20 mouse cellular contexts compared by ENCODE assay signal in the genomic region with DNA sequence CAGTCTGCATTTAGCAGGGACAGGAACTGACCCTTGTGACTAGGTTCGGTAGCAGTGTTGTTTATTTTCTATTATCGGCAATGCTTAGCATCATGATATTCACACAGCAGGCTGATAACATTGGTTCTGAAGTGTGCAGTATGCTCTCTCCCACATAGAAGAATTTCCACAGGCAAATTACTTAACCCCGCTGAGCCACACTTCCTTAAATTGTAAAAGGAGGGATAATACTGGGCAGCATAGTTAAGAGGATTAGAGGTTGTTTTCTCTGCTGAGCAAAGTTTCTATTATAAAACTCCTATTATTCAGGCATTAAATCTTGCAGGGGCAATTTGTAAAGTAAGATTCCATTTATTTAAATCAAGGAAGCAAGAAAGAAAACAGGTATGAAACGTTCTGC.
DNase-seq lines count a peak whose midpoint lies in the region; ATAC-seq lines count a peak whose summit lies in the region.
"Had no signal": no experiment of that assay in that cellular context is flagged by ENCODE, and none has a peak within 500 bp of the region (broad histone marks: within the 10 kb centered on the region; RNA-seq: fewer than 3 reads in every experiment).

No protein-coding gene starts in this region.

- no peak for DNase-seq in forebrain, embryonic 11.5 days (ENCODE audit: low spot score)
- no peak for DNase-seq in forebrain, embryonic 14.5 days (ENCODE audit: low spot score)
- peak; percentile 6 for DNase-seq in retina, postnatal 1 day
- no peak for DNase-seq in retina, embryonic 14.5 days (ENCODE audit: low spot score)
- DNase-seq in cerebellum, postnatal 4 days (ENCODE audit: low spot score in 2 of 2): no peak
- DNase-seq: adrenal gland, postnatal 25 days; cerebellum, adult 2 months; gastrocnemius, postnatal 10 days; heart, adult 18-20 months had no signal

- H3K4me3 ChIP-seq in forebrain, embryonic 11.5 days (ENCODE audit: low read depth, low read length): no peak overlapping the region
- no peak overlapping the region for H3K4me3 ChIP-seq in forebrain, embryonic 14.5 days (ENCODE audit: low read depth, low read length)
- H3K4me3 ChIP-seq in hindbrain, embryonic 16.5 days (ENCODE audit: low read length): no peak overlapping the region
- no peak overlapping the region for H3K4me3 ChIP-seq in hindbrain, embryonic 12.5 days
- H3K4me3 ChIP-seq in midbrain, embryonic 16.5 days (ENCODE audit: low read depth, low read length): no peak overlapping the region
- H3K4me3 ChIP-seq: embryonic facial prominence, embryonic 12.5 days; heart, embryonic 10.5 days; hindbrain, embryonic 10.5 days; hindbrain, embryonic 15.5 days had no signal

- H3K9me3 ChIP-seq in forebrain, embryonic 11.5 days (ENCODE audit: control insufficient read depth, low read length): no peaks in the 10 kb centered on the region
- H3K9me3 ChIP-seq in forebrain, embryonic 14.5 days (replicated peaks; ENCODE audit: control insufficient read depth, low read length): no peaks in the 10 kb centered on the region
- no peaks in the 10 kb centered on the region for H3K9me3 ChIP-seq in hindbrain, embryonic 16.5 days (ENCODE audit: control insufficient read depth, low read length)
- no peaks in the 10 kb centered on the region for H3K9me3 ChIP-seq in hindbrain, embryonic 12.5 days (replicated peaks)
- no peaks in the 10 kb centered on the region for H3K9me3 ChIP-seq in midbrain, embryonic 16.5 days (replicated peaks; ENCODE audit: control insufficient read depth, low read length, poor library complexity, severe bottlenecking)
- H3K9me3 ChIP-seq: embryonic facial prominence, embryonic 12.5 days; heart, embryonic 10.5 days; hindbrain, embryonic 10.5 days; hindbrain, embryonic 15.5 days had no signal

- WGBS in forebrain, embryonic 11.5 days: 17% methylated on average over 4 of the region's 4 CpGs
- WGBS in forebrain, embryonic 14.5 days: 2% methylated on average over 4 of the region's 4 CpGs
- WGBS in hindbrain, embryonic 16.5 days: 45% methylated on average over 4 of the region's 4 CpGs
- WGBS in hindbrain, embryonic 12.5 days: 57% methylated on average over 4 of the region's 4 CpGs
- 9% methylated on average over 4 of the region's 4 CpGs for WGBS in midbrain, embryonic 16.5 days

- peak; percentile 51; the same call in 1 of the 2 replicates for ATAC-seq in forebrain, embryonic 11.5 days (replicated peaks; ENCODE audit: low FRiP score)
- ATAC-seq in forebrain, embryonic 14.5 days: no peak
- ATAC-seq in hindbrain, embryonic 16.5 days: no peak
- no peak for ATAC-seq in hindbrain, embryonic 12.5 days (ENCODE audit: low FRiP score)
- ATAC-seq in midbrain, embryonic 16.5 days: no peak
- ATAC-seq: activated CD4-positive, CD25-positive, alpha-beta regulatory T cell, adult 4 months; inflammation-experienced regulatory T-cells, adult 6 months; intestine, postnatal 0 days; Patski had no signal

- no peaks in the 10 kb centered on the region for H3K4me1 ChIP-seq in forebrain, embryonic 11.5 days (replicated peaks; ENCODE audit: control insufficient read depth, insufficient read depth, low read length)
- H3K4me1 ChIP-seq in forebrain, embryonic 14.5 days (ENCODE audit: control insufficient read depth, insufficient read depth, low read length): no peaks in the 10 kb centered on the region
- H3K4me1 ChIP-seq in hindbrain, embryonic 16.5 days (ENCODE audit: control insufficient read depth, insufficient read depth, low read depth, low read length): no peaks in the 10 kb centered on the region
- H3K4me1 ChIP-seq in hindbrain, embryonic 12.5 days: no peaks in the 10 kb centered on the region
- H3K4me1 ChIP-seq in midbrain, embryonic 16.5 days (ENCODE audit: control insufficient read depth, insufficient read depth, low read length): peaks cover 6% of the 10 kb centered on the region
- H3K4me1 ChIP-seq: embryonic facial prominence, embryonic 12.5 days; heart, embryonic 10.5 days had no signal

- no peak overlapping the region; the same call in 1 of the 2 replicates for H3K4me2 ChIP-seq in forebrain, embryonic 11.5 days (ENCODE audit: low read depth, low read length, severe bottlenecking)
- H3K4me2 ChIP-seq in forebrain, embryonic 14.5 days (ENCODE audit: low read length): no peak overlapping the region
- H3K4me2 ChIP-seq in hindbrain, embryonic 16.5 days (ENCODE audit: low read length): 0 out of 2 replicates have a peak overlapping the region, but pooled peaks have one; percentile 3
- no peak overlapping the region for H3K4me2 ChIP-seq in hindbrain, embryonic 12.5 days (replicated peaks)
- H3K4me2 ChIP-seq in midbrain, embryonic 16.5 days (ENCODE audit: low read length): peak overlapping the region; percentile 6; the same call in 1 of the 2 replicates
- H3K4me2 ChIP-seq: embryonic facial prominence, embryonic 12.5 days; hindbrain, embryonic 15.5 days had no signal

- H3K27me3 ChIP-seq in forebrain, embryonic 11.5 days (ENCODE audit: control insufficient read depth, insufficient read depth, low read length): no peaks in the 10 kb centered on the region
- H3K27me3 ChIP-seq in forebrain, embryonic 14.5 days (replicated peaks; ENCODE audit: control insufficient read depth, insufficient read depth, low read length): no peaks in the 10 kb centered on the region
- H3K27me3 ChIP-seq in hindbrain, embryonic 16.5 days (replicated peaks; ENCODE audit: control insufficient read depth, insufficient read depth, low read length): no peaks in the 10 kb centered on the region
- no peaks in the 10 kb centered on the region for H3K27me3 ChIP-seq in hindbrain, embryonic 12.5 days
- no peaks in the 10 kb centered on the region for H3K27me3 ChIP-seq in midbrain, embryonic 16.5 days (ENCODE audit: control insufficient read depth, insufficient read depth, low read depth, low read length)
- H3K27me3 ChIP-seq: embryonic facial prominence, embryonic 12.5 days; hindbrain, embryonic 15.5 days; Patski had no signal

- no peak overlapping the region for H3K27ac ChIP-seq in forebrain, embryonic 11.5 days (ENCODE audit: low read depth, low read length)
- H3K27ac ChIP-seq in forebrain, embryonic 14.5 days (ENCODE audit: low read depth, low read length): no peak overlapping the region
- no peak overlapping the region for H3K27ac ChIP-seq in hindbrain, embryonic 16.5 days (ENCODE audit: low read depth, low read length)
- no peak overlapping the region for H3K27ac ChIP-seq in hindbrain, embryonic 12.5 days
- no peak overlapping the region for H3K27ac ChIP-seq in midbrain, embryonic 16.5 days (ENCODE audit: low read length)
- H3K27ac ChIP-seq: embryonic facial prominence, embryonic 12.5 days; heart, embryonic 10.5 days; hindbrain, embryonic 10.5 days; hindbrain, embryonic 15.5 days had no signal

- H3K9ac ChIP-seq in forebrain, embryonic 11.5 days (ENCODE audit: low read length): no peak overlapping the region
- H3K9ac ChIP-seq in forebrain, embryonic 14.5 days (ENCODE audit: low read length): no peak overlapping the region
- H3K9ac ChIP-seq in hindbrain, embryonic 16.5 days (ENCODE audit: low read depth, low read length): no peak overlapping the region
- H3K9ac ChIP-seq in hindbrain, embryonic 12.5 days: no peak overlapping the region
- H3K9ac ChIP-seq in midbrain, embryonic 16.5 days (ENCODE audit: low read depth, low read length): no peak overlapping the region
- H3K9ac ChIP-seq: embryonic facial prominence, embryonic 12.5 days; hindbrain, embryonic 15.5 days had no signal

- H3K36me3 ChIP-seq in forebrain, embryonic 11.5 days (ENCODE audit: control insufficient read depth, insufficient read depth, low read length): no peaks in the 10 kb centered on the region
- H3K36me3 ChIP-seq in forebrain, embryonic 14.5 days (ENCODE audit: control insufficient read depth, insufficient read depth, low read length): no peaks in the 10 kb centered on the region
- no peaks in the 10 kb centered on the region for H3K36me3 ChIP-seq in hindbrain, embryonic 16.5 days (ENCODE audit: control insufficient read depth, insufficient read depth, low read length)
- no peaks in the 10 kb centered on the region for H3K36me3 ChIP-seq in hindbrain, embryonic 12.5 days
- H3K36me3 ChIP-seq in midbrain, embryonic 16.5 days (ENCODE audit: control insufficient read depth, insufficient read depth, low read length): no peaks in the 10 kb centered on the region
- H3K36me3 ChIP-seq: embryonic facial prominence, embryonic 12.5 days; heart, embryonic 10.5 days; hindbrain, embryonic 10.5 days; hindbrain, embryonic 15.5 days had no signal

Comparison
In these comparisons a context has a peak if more than half of its experiments do, and no peak if none do; other contexts are left out.
1. H3K4me2 ChIP-seq: peak in hindbrain, embryonic 16.5 days (single experiment) and midbrain, embryonic 16.5 days (single experiment); none in forebrain, embryonic 11.5 days (single experiment), forebrain, embryonic 14.5 days (single experiment) and hindbrain, embryonic 12.5 days (single experiment).